Mouse (Mus musculus) lung, embryonic 15.5 days (tissue): ENCODE measurements around the gene Plscr3. TPM values are rescaled to one million over a fixed set of nuclear protein-coding genes. Genes with fewer than 3 reads are reported as not detected.
A peak's percentile ranks its signal among the peaks of the same experiment; 100 is the strongest.

Experiments used
- ATAC-seq: fragments of 200-750 bp; cut with Nextera tagmentation; 2 replicates; pipeline ENCODE4 v1.8.0; 2017; ENCODE audit warnings: moderate number of reproducible peaks, borderline replicate concordance; ENCODE audit not compliant: low FRiP score, low TSS enrichment; ENCODE audit errors: extremely low read depth
- H3K27ac ChIP-seq: fragments of 300-500 bp; sonication (generic); 2 replicates; pipeline ENCODE4 v1.5.1; 2015; ENCODE audit warnings: moderate library complexity, mild to moderate bottlenecking, inconsistent platforms
- H3K27me3 ChIP-seq: fragments of 300-500 bp; sonication (generic); 2 replicates; pipeline ENCODE4 v1.6.1; 2015; ENCODE audit warnings: inconsistent platforms
- H3K36me3 ChIP-seq: fragments of 300-500 bp; sonication (generic); 2 replicates; pipeline ENCODE4 v1.6.1; 2015; ENCODE audit warnings: inconsistent platforms
- H3K4me1 ChIP-seq: fragments of 300-500 bp; sonication (generic); 2 replicates; pipeline ENCODE4 v1.6.1; 2015; ENCODE audit warnings: inconsistent platforms
- H3K4me2 ChIP-seq: fragments of 300-500 bp; sonication (generic); 2 replicates; pipeline ENCODE4 v1.6.1; 2015; ENCODE audit warnings: inconsistent platforms, mild to moderate bottlenecking, moderate library complexity
- H3K4me3 ChIP-seq: fragments of 300-500 bp; sonication (generic); 2 replicates; pipeline ENCODE4 v1.5.1; 2015; ENCODE audit warnings: mild to moderate bottlenecking, inconsistent platforms
- H3K9ac ChIP-seq: fragments of 300-500 bp; sonication (generic); 2 replicates; pipeline ENCODE4 v1.6.1; 2015; ENCODE audit warnings: inconsistent platforms
- H3K9me3 ChIP-seq: fragments of 300-500 bp; sonication (generic); 2 replicates; pipeline ENCODE4 v1.6.1; 2016; ENCODE audit warnings: inconsistent platforms
- WGBS: fragments of 180-500 bp; shearing (Covaris S2); methylation state at CpG from one replicate; pipeline ENCODE4 v1.1.7; 2015; 5-methylcytosine and 5-hydroxymethylcytosine counted together
- polyA plus RNA-seq: library from polyadenylated mRNA; unstranded; fragments of >200 nt; fragmentation: Nextera tagmentation; extraction: Ambion mirVana; gene quantifications from 2 replicates; pipeline ENCODE4 v1.2.1, GENCODE M21; 2015

Plscr3 gene
- polyA plus RNA-seq, 1 experiment from 2014 or later = 119 TPM

GRCm38 (mm10) chr11:69883527-69884151 lies 37.5 kb downstream of the Plscr3 start:
- 75% methylated on average over 8 of the region's 8 CpGs for WGBS
- no peak for ATAC-seq
- H3K9ac ChIP-seq = no peak overlapping the region
- no peaks in the 10 kb centered on the region for H3K9me3 ChIP-seq
- H3K4me1 ChIP-seq = peaks cover 38% of the 10 kb centered on the region
- H3K36me3 ChIP-seq = no peaks in the 10 kb centered on the region
- H3K4me2 ChIP-seq = no peak overlapping the region
- H3K27me3 ChIP-seq = no peaks in the 10 kb centered on the region
- 0 out of 2 replicates have a peak overlapping the region, but pooled peaks have one; percentile 32 for H3K27ac ChIP-seq
- no peak overlapping the region for H3K4me3 ChIP-seq

- Histone ChIP-seq H3K9ac (no peak overlapping the region), H3K9me3 (no peaks in the 10 kb centered on the region), H3K27ac (0 out of 2 replicates have a peak overlapping the region, but pooled peaks have one; percentile 32)
These were observed 38.1 kb downstream of the Plscr3 start for GRCm38 (mm10) chr11:69884240-69884639.

DNA sequence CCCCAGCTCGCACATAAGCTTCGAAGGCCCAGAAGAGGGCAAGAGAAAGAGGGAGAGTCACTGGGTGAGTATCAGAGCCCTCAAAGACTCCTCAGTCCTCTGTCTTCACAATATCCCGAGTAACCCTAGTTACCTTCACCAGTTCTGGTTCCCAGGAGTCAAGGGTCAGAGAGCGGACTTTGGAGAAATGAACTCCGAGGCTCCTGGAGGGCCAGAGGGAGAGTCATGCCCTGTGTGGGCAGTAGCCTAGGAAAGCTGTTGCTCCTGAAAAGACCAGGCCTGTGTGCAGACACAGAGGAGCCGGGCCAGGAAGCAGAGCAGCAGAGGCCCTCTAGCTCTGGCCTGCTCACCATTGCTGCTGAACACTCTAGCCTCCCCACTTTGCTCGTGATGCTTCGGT lies 38.5 kb downstream of the Plscr3 start:
- Histone ChIP-seq H3K27me3 (no peaks in the 10 kb centered on the region), H3K4me1 (peaks cover 28% of the 10 kb centered on the region), H3K36me3 (no peaks in the 10 kb centered on the region), H3K4me2 (peak overlapping the region; percentile 19), H3K27ac (0 out of 2 replicates have a peak overlapping the region, but pooled peaks have one; percentile 32), H3K9ac (no peak overlapping the region), H3K4me3 (no peak overlapping the region), H3K9me3 (no peaks in the 10 kb centered on the region)
- no peak for ATAC-seq
- WGBS = 70% methylated on average over 8 of the region's 8 CpGs

More at GRCm38 (mm10) chr11:69884240-69884639, 38.1 kb downstream of the Plscr3 start:
- Histone ChIP-seq H3K27me3 (no peaks in the 10 kb centered on the region), H3K4me2 (peak overlapping the region; percentile 19), H3K36me3 (no peaks in the 10 kb centered on the region), H3K4me3 (no peak overlapping the region), H3K4me1 (peaks cover 32% of the 10 kb centered on the region)
- 43% methylated on average over 9 of the region's 9 CpGs for WGBS
- ATAC-seq = no peak

DNA sequence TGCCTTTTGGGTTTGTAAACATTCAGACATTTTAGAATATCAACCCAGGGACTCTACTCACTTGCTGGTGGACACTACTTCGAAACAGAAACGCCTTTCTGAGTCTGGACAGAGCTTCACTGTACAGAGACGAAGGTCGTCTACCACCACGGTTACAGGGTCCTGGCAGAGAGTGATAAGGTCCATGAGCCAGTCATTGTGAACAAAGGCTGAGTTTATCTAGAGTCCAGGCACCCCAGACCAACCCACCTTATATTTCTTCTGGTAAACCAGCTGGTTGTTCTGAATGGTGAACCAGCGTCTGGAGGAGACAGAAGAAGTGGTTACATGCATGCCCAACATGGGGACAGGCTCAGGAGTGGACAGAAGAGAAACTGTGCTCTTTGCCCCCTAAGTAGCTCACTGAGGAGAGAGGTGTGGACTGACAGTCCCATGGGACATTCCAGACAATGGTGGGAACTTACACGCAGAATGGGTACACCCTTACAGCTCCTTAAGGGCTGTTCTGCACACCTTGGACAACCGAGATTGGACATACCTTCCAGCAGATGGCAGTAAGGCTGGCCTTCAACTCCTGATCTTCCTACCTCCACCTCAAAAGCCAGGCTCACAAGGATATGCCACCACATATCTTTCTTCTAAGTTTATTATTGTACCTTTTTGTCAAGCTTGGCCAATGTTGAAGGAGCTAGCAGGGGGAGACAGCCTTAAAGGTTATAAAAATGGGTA lies 40.9 kb downstream of the Plscr3 start:
- Histone ChIP-seq H3K36me3 (no peaks in the 10 kb centered on the region), H3K9me3 (no peaks in the 10 kb centered on the region), H3K27ac (no peak overlapping the region), H3K4me1 (peaks cover 23% of the 10 kb centered on the region), H3K4me2 (no peak overlapping the region), H3K27me3 (no peaks in the 10 kb centered on the region), H3K9ac (no peak overlapping the region), H3K4me3 (no peak overlapping the region)
- 55% methylated on average over 8 of the region's 8 CpGs for WGBS
- ATAC-seq = no peak

GRCm38 (mm10) chr11:69891482-69891881 lies 45.3 kb downstream of the Plscr3 start:
- no peaks in the 10 kb centered on the region for H3K9me3 ChIP-seq
- WGBS = 29% methylated on average over 4 of the region's 4 CpGs
- H3K27me3 ChIP-seq = no peaks in the 10 kb centered on the region
- no peak overlapping the region for H3K4me2 ChIP-seq
- H3K27ac ChIP-seq = 0 out of 2 replicates have a peak overlapping the region, but pooled peaks have one; percentile 39
- 0 out of 2 replicates have a peak, but pooled peaks have one; percentile 29 for ATAC-seq
- H3K36me3 ChIP-seq = no peaks in the 10 kb centered on the region
- peaks cover 14% of the 10 kb centered on the region for H3K4me1 ChIP-seq
- H3K9ac ChIP-seq = no peak overlapping the region
- H3K4me3 ChIP-seq = no peak overlapping the region

GRCm38 (mm10) chr11:69894671-69895070 lies 48.5 kb downstream of the Plscr3 start:
- ATAC-seq = no peak
- H3K27ac ChIP-seq = no peak overlapping the region
- H3K4me2 ChIP-seq = no peak overlapping the region; the same call in 1 of the 2 replicates
- WGBS = 76% methylated on average over 5 of the region's 5 CpGs
- H3K4me1 ChIP-seq = peaks cover 21% of the 10 kb centered on the region
- no peaks in the 10 kb centered on the region for H3K36me3 ChIP-seq
- no peak overlapping the region for H3K4me3 ChIP-seq
- H3K27me3 ChIP-seq = no peaks in the 10 kb centered on the region
- H3K9me3 ChIP-seq = no peaks in the 10 kb centered on the region
- no peak overlapping the region for H3K9ac ChIP-seq

DNA sequence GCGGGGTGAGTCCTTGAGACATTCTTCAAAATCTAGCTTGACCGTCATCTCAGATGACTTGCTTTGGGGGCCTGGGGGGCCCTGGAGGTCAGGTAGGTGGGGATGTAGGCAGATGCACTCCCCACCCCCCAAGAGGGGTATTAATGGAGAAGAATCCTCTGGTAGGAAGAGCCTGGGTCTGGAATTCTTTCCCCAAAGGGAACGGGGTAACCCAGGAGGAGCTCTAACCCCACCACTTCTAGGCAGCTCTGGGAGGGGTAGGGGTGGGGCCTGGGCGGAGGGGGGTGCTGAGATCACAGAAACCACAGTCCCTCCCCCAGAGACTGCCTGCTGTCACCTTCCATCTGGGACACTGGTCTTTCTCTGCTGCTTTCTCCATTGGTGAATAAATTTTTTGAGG lies 49.1 kb downstream of the Plscr3 start, which contains the start of gene Acap1:
Gene Acap1 (minus strand): TSS at position 249 of the 400 bp plus-strand sequence.
- H3K27ac ChIP-seq = no peak within 1 kb of the TSS
- H3K4me3 ChIP-seq = no peak within 1 kb of the TSS
- no peaks in the 10 kb centered on the region for H3K27me3 ChIP-seq
- no peaks in the 10 kb centered on the region for H3K9me3 ChIP-seq
- 59% methylated on average over 4 of the region's 4 CpGs for WGBS
- no peak within 1 kb of the TSS; the same call in 1 of the 2 replicates for H3K4me2 ChIP-seq
- H3K9ac ChIP-seq = no peak within 1 kb of the TSS
- no peaks in the 10 kb centered on the region for H3K36me3 ChIP-seq
- ATAC-seq = no peak
- H3K4me1 ChIP-seq = peaks cover 24% of the 10 kb centered on the region

GRCm38 (mm10) chr11:69899870-69900269 lies 53.7 kb downstream of the Plscr3 start:
- Histone ChIP-seq H3K27me3 (no peaks in the 10 kb centered on the region), H3K36me3 (peaks cover 15% of the 10 kb centered on the region), H3K4me1 (peaks cover 26% of the 10 kb centered on the region), H3K4me3 (peak overlapping the region; percentile 88), H3K9me3 (no peaks in the 10 kb centered on the region), H3K9ac (peak overlapping the region; percentile 77), H3K4me2 (peak overlapping the region; percentile 95), H3K27ac (peak overlapping the region; percentile 98)
- 9% methylated on average over 4 of the region's 4 CpGs for WGBS
- no peak for ATAC-seq

DNA sequence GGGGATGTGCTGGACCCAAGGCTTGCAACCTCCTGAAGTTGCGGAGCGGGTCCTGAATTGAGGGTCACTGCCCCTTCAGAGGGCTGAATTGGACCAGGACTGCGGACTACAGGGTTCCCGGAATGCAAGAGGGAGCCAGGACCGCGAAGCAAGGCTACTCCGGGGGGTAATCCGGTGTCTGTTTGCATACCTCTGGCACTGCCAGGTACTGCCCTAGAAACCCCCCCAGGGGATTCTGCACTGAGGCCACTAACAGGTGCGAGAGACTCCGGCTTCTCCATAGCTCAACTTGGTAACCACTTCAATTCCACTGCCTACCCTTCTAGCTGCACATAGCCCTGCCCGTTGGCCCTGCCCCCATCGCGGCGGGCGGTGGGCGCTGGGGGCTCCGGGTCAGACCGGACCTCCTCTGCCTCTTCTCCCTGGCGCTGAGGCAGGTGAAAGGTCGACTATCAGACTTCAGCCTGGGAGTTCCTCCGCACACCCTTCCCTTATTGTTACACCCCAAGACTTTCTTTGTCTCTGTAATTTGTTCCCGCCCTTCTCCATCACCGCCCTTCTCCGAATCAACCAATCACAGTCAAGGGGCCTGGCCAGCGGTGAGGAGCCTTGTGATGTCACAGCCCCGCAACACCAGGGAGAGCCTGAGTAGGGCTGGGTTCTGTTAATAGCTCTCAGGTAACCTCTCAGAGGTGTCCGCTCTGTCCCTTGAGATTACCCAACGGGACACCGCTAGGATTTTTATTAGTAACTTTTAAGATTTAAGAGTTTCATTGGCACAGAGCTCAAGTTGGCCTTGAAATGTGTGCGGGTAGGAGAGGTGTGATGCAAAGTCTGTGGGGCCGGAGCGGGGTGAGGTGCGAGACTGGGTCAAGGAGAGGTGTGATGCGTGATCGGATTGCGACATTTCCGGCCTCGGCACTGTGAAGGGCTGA lies 54.6 kb downstream of the Plscr3 start, which contains the start of the genes 2810408A11Rik and Neurl4:
Gene 2810408A11Rik (minus strand): TSS at position 517 of the 935 bp plus-strand sequence.
Gene Neurl4 (plus strand): TSS at position 602 of the 935 bp plus-strand sequence.
- H3K27me3 ChIP-seq = no peaks in the 10 kb centered on the region
- peak within 1 kb of the TSS; percentile 77 for H3K9ac ChIP-seq
- WGBS = under 1% methylated on average over 38 of the region's 38 CpGs
- H3K4me2 ChIP-seq = peak within 1 kb of the TSS; percentile 95
- peaks cover 23% of the 10 kb centered on the region for H3K36me3 ChIP-seq
- peaks cover 26% of the 10 kb centered on the region for H3K4me1 ChIP-seq
- peak within 1 kb of the TSS; percentile 88 for H3K4me3 ChIP-seq
- ATAC-seq = peak; percentile 93
- peak within 1 kb of the TSS; percentile 98 for H3K27ac ChIP-seq
- no peaks in the 10 kb centered on the region for H3K9me3 ChIP-seq

DNA sequence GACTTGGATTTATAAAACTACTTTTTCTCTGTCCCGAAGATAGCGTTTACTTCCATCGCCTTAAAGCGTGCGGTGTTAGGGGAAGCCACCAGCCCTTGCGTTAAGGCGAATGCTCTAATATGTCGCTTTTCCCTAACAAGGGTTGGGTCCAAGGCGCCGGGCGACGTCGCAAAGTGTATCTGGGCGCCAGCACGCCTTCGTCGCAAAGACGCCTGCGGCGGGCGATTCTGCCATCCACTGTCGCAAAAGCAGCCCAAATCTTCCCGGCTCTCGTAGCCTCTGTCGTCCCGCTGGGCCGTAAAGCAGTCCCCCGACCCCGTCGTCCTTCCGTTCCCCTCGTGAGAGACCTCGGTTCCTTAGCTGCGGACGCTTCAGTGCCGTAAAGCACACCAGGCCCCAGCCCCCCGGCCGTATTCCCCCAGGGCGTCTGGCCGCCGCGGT lies 55.2 kb downstream of the Plscr3 start:
- ATAC-seq = peak; percentile 80
- Histone ChIP-seq H3K4me3 (peak overlapping the region; percentile 88), H3K4me2 (peak overlapping the region; percentile 95), H3K4me1 (peaks cover 26% of the 10 kb centered on the region), H3K9me3 (no peaks in the 10 kb centered on the region), H3K27me3 (no peaks in the 10 kb centered on the region), H3K36me3 (peaks cover 30% of the 10 kb centered on the region), H3K27ac (peak overlapping the region; percentile 98), H3K9ac (peak overlapping the region; percentile 77)
- under 1% methylated on average over 42 of the region's 42 CpGs for WGBS
